In the genomic region with DNA sequence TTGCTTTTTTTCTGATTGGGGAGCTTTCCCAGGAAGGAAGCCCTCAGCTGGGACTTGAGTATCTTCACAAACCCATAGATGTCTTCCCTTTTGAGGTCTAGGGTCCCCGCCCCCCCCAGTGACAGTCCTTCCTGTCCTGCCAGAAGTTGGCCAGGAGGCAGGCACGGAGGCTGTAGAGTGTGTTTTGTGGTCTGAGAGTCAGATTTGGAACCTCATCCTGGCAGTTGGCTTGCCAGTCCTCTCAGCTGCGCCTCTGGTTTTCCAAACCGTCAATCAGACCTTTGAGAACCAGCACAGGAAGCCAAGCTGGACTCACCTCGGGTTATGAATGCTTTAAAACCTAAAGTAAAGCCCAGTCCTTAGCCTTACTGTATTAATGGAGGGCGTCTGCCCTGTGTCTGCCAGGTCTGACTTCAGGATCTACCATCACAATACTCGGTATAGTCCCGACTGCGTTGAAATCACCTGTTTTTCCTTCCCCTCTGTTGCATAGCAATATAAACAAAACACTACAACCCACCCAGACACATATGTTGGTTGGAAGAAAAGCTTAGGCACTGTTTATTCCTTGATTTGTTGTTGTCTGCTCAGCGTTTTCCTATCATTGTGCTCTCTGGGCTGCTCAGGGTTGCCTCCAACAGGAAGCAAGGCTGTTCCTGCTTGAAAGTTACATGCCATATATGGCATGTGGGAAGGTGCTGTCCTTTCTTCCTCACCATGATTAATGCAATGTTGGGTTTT, we compare ENCODE assay signal across 9 mouse cellular contexts. TPM values are rescaled to one million over a fixed set of nuclear protein-coding genes. Genes with fewer than 3 reads are reported as not detected.
A peak's percentile ranks its signal among the peaks of the same experiment; 100 is the strongest.
DNase-seq lines count a peak whose midpoint lies in the region; ATAC-seq and TF ChIP-seq lines count a peak whose summit lies in the region.
"Had no signal": no experiment of that assay in that cellular context is flagged by ENCODE, and none has a peak within 500 bp of the region (broad histone marks: within the 10 kb centered on the region; RNA-seq: fewer than 3 reads in every experiment).

No protein-coding gene starts in this region.

- H3K9ac ChIP-seq in kidney, postnatal 0 days (ENCODE audit: low read depth, low read length), result no peak overlapping the region

- H3K4me3 ChIP-seq in kidney, adult 2 months (ENCODE audit: insufficient read depth, low read depth, low read length), result no peak overlapping the region
- peak overlapping the region; percentile 26 for H3K4me3 ChIP-seq in bone marrow, adult 2 months (replicated peaks; ENCODE audit: control insufficient read depth, low read depth, low read length)
- no peak overlapping the region for H3K4me3 ChIP-seq in kidney, postnatal 0 days (replicated peaks; ENCODE audit: low read depth, low read length)
- peak overlapping the region; percentile 86 for H3K4me3 ChIP-seq in megakaryocyte, embryonic 14.5 days (replicated peaks)

- TF ChIP-seq CTCF in kidney, adult 2 months (conservative IDR thresholded peaks at IDR 0.05; ENCODE audit: insufficient read depth, insufficient read length, low read depth, low read length), result no peak
- no peak for TF ChIP-seq CTCF in bone marrow, adult 2 months (IDR thresholded peaks at IDR 0.05; ENCODE audit: control insufficient read depth, insufficient read depth, low read length)
- no peak for TF ChIP-seq CTCF in kidney, postnatal 0 days (IDR thresholded peaks at IDR 0.05; ENCODE audit: low read depth)

- H3K4me2 ChIP-seq in kidney, postnatal 0 days (ENCODE audit: low read length), result no peak overlapping the region

- no peaks in the 10 kb centered on the region for H3K9me3 ChIP-seq in kidney, postnatal 0 days (replicated peaks; ENCODE audit: low read length)
- no peaks in the 10 kb centered on the region for H3K9me3 ChIP-seq in megakaryocyte, embryonic 14.5 days

- no peak for TF ChIP-seq POLR2A in kidney, adult 2 months (IDR thresholded peaks at IDR 0.05; ENCODE audit: low read depth, low read length)
- TF ChIP-seq POLR2A in bone marrow, adult 2 months (IDR thresholded peaks at IDR 0.05; ENCODE audit: borderline replicate concordance, control insufficient read depth, low read depth, low read length), result no peak

- DNase-seq in kidney, adult 2 months, result peak; percentile 30
- DNase-seq in kidney, adult 11 months, result no peak
- DNase-seq in kidney, postnatal 0 days (ENCODE audit: low spot score), result peak; percentile 17
- DNase-seq in testis, postnatal 10 days (ENCODE audit: low spot score), result no peak
- DNase-seq in embryo, embryonic 11 days, result no peak

- 71% methylated on average over 10 of the region's 10 CpGs for WGBS in kidney, adult 2 months
- 4% methylated on average over 10 of the region's 10 CpGs for WGBS in bone marrow, adult 2 months
- WGBS in kidney, postnatal 0 days, result 66% methylated on average over 10 of the region's 10 CpGs

- no peaks in the 10 kb centered on the region; the same call in 1 of the 2 replicates for H3K27me3 ChIP-seq in kidney, adult 2 months (replicated peaks; ENCODE audit: control insufficient read depth, insufficient read depth, low read length)
- H3K27me3 ChIP-seq in kidney, postnatal 0 days (ENCODE audit: insufficient read depth, low read length), result no peaks in the 10 kb centered on the region
- peaks cover 31% of the 10 kb centered on the region for H3K27me3 ChIP-seq in megakaryocyte, embryonic 14.5 days (replicated peaks)

- ATAC-seq in kidney, postnatal 0 days (replicated peaks; ENCODE audit: low FRiP score, low read depth), result no peak
- no peak for ATAC-seq in megakaryocyte-erythroid progenitor cell, adult 5-6 weeks (replicated peaks; ENCODE audit: low FRiP score, low TSS enrichment, poor library complexity, severe bottlenecking)
- ATAC-seq: midbrain, embryonic 16.5 days had no signal

- peak overlapping the region; percentile 27 for H3K27ac ChIP-seq in kidney, adult 2 months (ENCODE audit: insufficient read depth, low read depth, low read length)
- H3K27ac ChIP-seq in bone marrow, adult 2 months (ENCODE audit: control insufficient read depth, insufficient read depth, low read depth, low read length, poor library complexity), result peak overlapping the region; percentile 17
- 0 out of 2 replicates have a peak overlapping the region, but pooled peaks have one; percentile 25 for H3K27ac ChIP-seq in kidney, postnatal 0 days

- peaks cover 2% of the 10 kb centered on the region; the same call in 1 of the 2 replicates for H3K4me1 ChIP-seq in kidney, adult 2 months (ENCODE audit: control insufficient read depth, insufficient read depth, low read length)
- peaks cover 6% of the 10 kb centered on the region; the same call in 1 of the 2 replicates for H3K4me1 ChIP-seq in bone marrow, adult 2 months (ENCODE audit: control insufficient read depth, insufficient read depth, low read length)
- 0 out of 2 replicates have a peak, but pooled peaks cover 3% of the 10 kb centered on the region for H3K4me1 ChIP-seq in kidney, postnatal 0 days (replicated peaks; ENCODE audit: insufficient read depth, low read length)
- peaks cover 95% of the 10 kb centered on the region for H3K4me1 ChIP-seq in megakaryocyte, embryonic 14.5 days

- H3K36me3 ChIP-seq in kidney, adult 2 months (ENCODE audit: control insufficient read depth, insufficient read depth, low read length), result no peaks in the 10 kb centered on the region
- H3K36me3 ChIP-seq in kidney, postnatal 0 days (ENCODE audit: insufficient read depth, low read length), result no peaks in the 10 kb centered on the region
- H3K36me3 ChIP-seq in megakaryocyte, embryonic 14.5 days (replicated peaks; ENCODE audit: low read length), result peaks cover 21% of the 10 kb centered on the region

RNA-seq across cellular contexts. Expression of gene Tspan2, which starts 4.0 kb away (rescaled TPM):
- polyA plus RNA-seq in kidney, adult 2 months (2012; rRNA removed), result 1.4 and 3.0 TPM in 2 replicates
- polyA plus RNA-seq in bone marrow, adult 2 months (2011; ENCODE audit: insufficient read depth, insufficient read length, low replicate concordance, missing spikeins), result 2.1 and 6.6 TPM in 2 replicates
- 8.9 and 9.5 TPM in 2 replicates for polyA plus RNA-seq in kidney, postnatal 0 days (2015; fragmentation: Nextera tagmentation; extraction: Ambion mirVana)
- 0.21 TPM in 1 of 2 replicates, not detected in the other for polyA plus RNA-seq in megakaryocyte, embryonic 14.5 days (2012; ENCODE audit: insufficient read depth, low replicate concordance)
- total RNA-seq in megakaryocyte-erythroid progenitor cell, adult 5-6 weeks (2014; fragmentation: Nextera tagmentation), result 1.3 and 1.6 TPM in 2 replicates
- 1.0 TPM in 1 of 2 replicates, not detected in the other for total RNA-seq in megakaryocyte-erythroid progenitor cell, adult 5-6 weeks (2017)

RNA-seq across cellular contexts. Expression of gene Tshb, which starts 44.2 kb away (rescaled TPM):
- not detected in 2 replicates for polyA plus RNA-seq in kidney, adult 2 months (2012; rRNA removed)
- polyA plus RNA-seq in bone marrow, adult 2 months (2011; ENCODE audit: insufficient read depth, insufficient read length, low replicate concordance, missing spikeins), result not detected in 2 replicates
- 0.10 and 0.18 TPM in 2 replicates for polyA plus RNA-seq in kidney, postnatal 0 days (2015; fragmentation: Nextera tagmentation; extraction: Ambion mirVana)
- polyA plus RNA-seq in megakaryocyte, embryonic 14.5 days (2012; ENCODE audit: insufficient read depth, low replicate concordance), result not detected in 2 replicates
- not detected in 2 replicates for total RNA-seq in megakaryocyte-erythroid progenitor cell, adult 5-6 weeks (2014; fragmentation: Nextera tagmentation)
- not detected in 2 replicates for total RNA-seq in megakaryocyte-erythroid progenitor cell, adult 5-6 weeks (2017)

Comparison
In these comparisons a context has a peak if more than half of its experiments do, and no peak if none do; other contexts are left out.
1. DNase-seq: peak in kidney, adult 2 months (single experiment) and kidney, postnatal 0 days (single experiment); none in kidney, adult 11 months (single experiment), testis, postnatal 10 days (single experiment) and embryo, embryonic 11 days (single experiment).
2. H3K4me3 ChIP-seq: peak in bone marrow, adult 2 months (single experiment) and megakaryocyte, embryonic 14.5 days (single experiment); none in kidney, adult 2 months (single experiment) and kidney, postnatal 0 days (single experiment).
3. Peak in every context shown above with its lines, with median percentiles within 50 percentile points of each other: H3K27ac ChIP-seq.